Comparison of ENCODE assay signal across 27 mouse cellular contexts in genomic region chr2:167568112-167568511, GRCm38 (mm10). TPM values are rescaled to one million over a fixed set of nuclear protein-coding genes. Genes with fewer than 3 reads are reported as not detected.
DNase-seq lines count a peak whose midpoint lies in the region; ATAC-seq and TF ChIP-seq lines count a peak whose summit lies in the region.
"Had no signal": no experiment of that assay in that cellular context is flagged by ENCODE, and none has a peak within 500 bp of the region (broad histone marks: within the 10 kb centered on the region; RNA-seq: fewer than 3 reads in every experiment).

No protein-coding gene starts in this region.

- WGBS in kidney, adult 2 months, result 56% methylated on average over 9 of the region's 9 CpGs
- 60% methylated on average over 9 of the region's 9 CpGs for WGBS in lung, postnatal 0 days

- no peak for TF ChIP-seq CTCF in kidney, adult 2 months (conservative IDR thresholded peaks at IDR 0.05; ENCODE audit: insufficient read depth, insufficient read length, low read depth, low read length)
- TF ChIP-seq CTCF in lung, postnatal 0 days (IDR thresholded peaks at IDR 0.05), result no peak

- no peak overlapping the region for H3K4me2 ChIP-seq in lung, postnatal 0 days (replicated peaks; ENCODE audit: low read depth, low read length)
- H3K4me2 ChIP-seq: forebrain, embryonic 15.5 days; hindbrain, embryonic 14.5 days; stomach, embryonic 15.5 days had no signal

- no peaks in the 10 kb centered on the region for H3K9me3 ChIP-seq in lung, postnatal 0 days (ENCODE audit: low read length)
- H3K9me3 ChIP-seq: forebrain, embryonic 10.5 days; forebrain, embryonic 15.5 days; midbrain, embryonic 10.5 days; stomach, embryonic 15.5 days had no signal

- H3K9ac ChIP-seq in lung, postnatal 0 days (replicated peaks; ENCODE audit: low read depth), result no peak overlapping the region
- H3K9ac ChIP-seq: forebrain, embryonic 15.5 days; hindbrain, embryonic 14.5 days; liver, embryonic 14.5 days; stomach, embryonic 15.5 days had no signal

- no peak for TF ChIP-seq EP300 in lung, postnatal 0 days (IDR thresholded peaks at IDR 0.05)

- no peak overlapping the region for H3K27ac ChIP-seq in kidney, adult 2 months (ENCODE audit: insufficient read depth, low read depth, low read length)
- H3K27ac ChIP-seq in lung, postnatal 0 days (ENCODE audit: low read length), result peak overlapping the region; percentile 20; the same call in 1 of the 2 replicates
- H3K27ac ChIP-seq: forebrain, embryonic 10.5 days; forebrain, embryonic 15.5 days; heart, adult 2 months; hindbrain, embryonic 14.5 days; liver, embryonic 14.5 days; midbrain, embryonic 10.5 days; stomach, embryonic 15.5 days had no signal

- no peak for ATAC-seq in lung, postnatal 0 days
- ATAC-seq: activated CD4-positive, CD25-positive, alpha-beta regulatory T cell, adult 4 months; forebrain, embryonic 15.5 days; midbrain, embryonic 16.5 days had no signal

- DNase-seq in heart, adult 11 months, result peak; percentile 93
- no peak for DNase-seq in heart, adult 18-20 months
- DNase-seq in kidney, adult 2 months, result peak; percentile 33
- no peak for DNase-seq in kidney, postnatal 4 days
- no peak for DNase-seq in lung, postnatal 0 days (ENCODE audit: low spot score)
- no peak for DNase-seq in lung, postnatal 14 days
- DNase-seq in layer of hippocampus, postnatal 14 days (ENCODE audit: low spot score in 2 of 2), result no peak
- DNase-seq in adrenal gland, adult 18-20 months (ENCODE audit: low spot score in 2 of 2), result no peak
- DNase-seq: adrenal gland, adult 8-10 months; cerebellum, adult 2 months; cerebellum, postnatal 14 days; gastrocnemius, postnatal 25 days; heart, adult 2 months; heart, postnatal 36 days; kidney, adult 9 months; kidney, postnatal 36 days; lung, postnatal 10 days; right cerebral cortex, postnatal 25 days had no signal

- H3K4me3 ChIP-seq in kidney, adult 2 months (ENCODE audit: insufficient read depth, low read depth, low read length), result no peak overlapping the region
- no peak overlapping the region for H3K4me3 ChIP-seq in lung, postnatal 0 days (ENCODE audit: low read depth, low read length)
- H3K4me3 ChIP-seq: forebrain, embryonic 10.5 days; forebrain, embryonic 15.5 days; heart, adult 2 months; midbrain, embryonic 10.5 days; stomach, embryonic 15.5 days had no signal

- H3K36me3 ChIP-seq in kidney, adult 2 months (ENCODE audit: control insufficient read depth, insufficient read depth, low read length), result no peaks in the 10 kb centered on the region
- no peaks in the 10 kb centered on the region for H3K36me3 ChIP-seq in lung, postnatal 0 days (ENCODE audit: insufficient read depth, low read length)
- H3K36me3 ChIP-seq: forebrain, embryonic 10.5 days; forebrain, embryonic 15.5 days; midbrain, embryonic 10.5 days; stomach, embryonic 15.5 days had no signal

- TF ChIP-seq POLR2A in kidney, adult 2 months (IDR thresholded peaks at IDR 0.05; ENCODE audit: low read depth, low read length), result no peak

- H3K27me3 ChIP-seq in kidney, adult 2 months (replicated peaks; ENCODE audit: control insufficient read depth, insufficient read depth, low read length), result no peaks in the 10 kb centered on the region
- no peaks in the 10 kb centered on the region for H3K27me3 ChIP-seq in lung, postnatal 0 days (replicated peaks; ENCODE audit: insufficient read depth, low read length)
- H3K27me3 ChIP-seq: CH12.LX; forebrain, embryonic 15.5 days; stomach, embryonic 15.5 days had no signal

- no peaks in the 10 kb centered on the region for H3K4me1 ChIP-seq in kidney, adult 2 months (ENCODE audit: control insufficient read depth, insufficient read depth, low read length)
- H3K4me1 ChIP-seq in lung, postnatal 0 days (ENCODE audit: insufficient read depth, low read depth, low read length), result peaks cover 9% of the 10 kb centered on the region; the same call in 1 of the 2 replicates

RNA-seq across cellular contexts. Expression of gene Snai1, which starts 30.1 kb away (rescaled TPM):
- total RNA-seq in heart, adult 18-20 months (2021), result 1 to 10 TPM; 1.2 to 2.1 TPM
- polyA plus RNA-seq in kidney, adult 2 months (2012; rRNA removed), result 10.4 and 13.2 TPM in 2 replicates
- polyA plus RNA-seq in lung, postnatal 0 days (2015; fragmentation: Nextera tagmentation; extraction: Ambion mirVana), result 55.4 and 63.0 TPM in 2 replicates
- total RNA-seq in layer of hippocampus, postnatal 14 days (2021), result under 1 TPM; 0.53 to 0.79 TPM
- total RNA-seq in adrenal gland, adult 18-20 months (2021), result 1 to 10 TPM; 6.3 to 8.8 TPM
- polyA plus RNA-seq: activated CD4-positive, CD25-positive, alpha-beta regulatory T cell, adult 4 months had no signal

Comparison
In these comparisons a context has a peak if more than half of its experiments do, and no peak if none do; other contexts are left out.
1. DNase-seq: peak in heart, adult 11 months (single experiment) and kidney, adult 2 months (single experiment); none in heart, adult 18-20 months (0 of 2), kidney, postnatal 4 days (0 of 2), lung, postnatal 0 days (single experiment), lung, postnatal 14 days (single experiment), layer of hippocampus, postnatal 14 days (0 of 2) and adrenal gland, adult 18-20 months (0 of 2).